Mouse (Mus musculus): ENCODE results near the gene Fam160a1.

Fam160a1 gene

DNA sequence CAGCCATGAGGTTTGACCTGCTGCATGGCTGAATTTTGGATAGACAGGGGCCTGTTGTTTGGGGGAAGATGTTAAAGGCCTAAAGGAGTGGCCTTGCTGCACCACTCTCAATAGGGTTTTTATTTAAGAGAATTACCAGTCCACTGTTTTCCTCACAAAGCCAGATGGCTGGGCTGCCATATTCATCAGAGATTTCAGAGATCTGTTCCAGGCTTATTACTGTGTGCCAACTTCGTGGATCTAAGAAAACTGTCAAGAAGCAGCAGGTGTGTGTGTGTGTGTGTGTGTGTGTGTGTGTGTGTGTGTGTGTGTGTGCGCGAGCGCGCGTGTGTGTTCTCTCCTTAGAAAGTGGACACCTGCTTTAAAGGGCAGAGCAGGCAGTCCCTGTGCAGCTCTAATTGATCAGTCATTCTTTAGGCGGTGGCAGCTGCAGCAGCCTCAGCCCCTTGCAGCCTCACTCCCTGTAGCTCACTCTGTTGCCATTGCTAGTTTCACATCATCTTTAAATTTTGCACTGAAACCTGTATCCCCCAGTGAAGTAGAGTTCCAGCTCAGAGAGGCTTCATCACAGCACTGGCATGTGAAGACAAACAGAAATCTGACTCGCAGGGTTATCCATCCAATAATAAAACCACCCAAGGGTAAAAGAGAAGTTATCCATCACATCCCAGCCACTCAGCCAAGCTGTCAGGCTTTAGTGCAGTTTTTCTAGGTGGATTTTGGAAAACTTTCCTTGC, 182.5 kb downstream of the Fam160a1 start:
- DNase-seq (ENCODE audit: extremely low spot score), result no peak

DNA sequence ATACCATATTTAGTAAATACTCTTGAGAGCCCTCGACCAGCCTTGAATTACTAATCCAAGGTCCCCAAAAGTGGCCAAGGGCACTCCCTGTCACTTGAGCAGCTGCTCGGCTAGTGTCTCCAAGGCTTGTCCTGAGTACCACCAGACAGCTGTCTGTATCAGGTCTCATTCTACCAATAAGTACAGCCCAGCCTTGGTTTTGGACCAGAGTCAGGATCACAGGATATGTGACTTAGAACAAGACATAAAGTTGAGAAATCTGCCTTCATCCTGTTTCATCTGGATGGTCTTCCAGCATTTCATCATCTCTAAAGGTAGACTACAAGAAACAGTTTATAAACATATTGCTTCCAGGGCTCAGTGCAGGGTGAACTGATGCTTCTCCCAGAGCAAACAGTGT, 183.4 kb downstream of the Fam160a1 start:
- no peak for DNase-seq (ENCODE audit: extremely low spot score)

DNA sequence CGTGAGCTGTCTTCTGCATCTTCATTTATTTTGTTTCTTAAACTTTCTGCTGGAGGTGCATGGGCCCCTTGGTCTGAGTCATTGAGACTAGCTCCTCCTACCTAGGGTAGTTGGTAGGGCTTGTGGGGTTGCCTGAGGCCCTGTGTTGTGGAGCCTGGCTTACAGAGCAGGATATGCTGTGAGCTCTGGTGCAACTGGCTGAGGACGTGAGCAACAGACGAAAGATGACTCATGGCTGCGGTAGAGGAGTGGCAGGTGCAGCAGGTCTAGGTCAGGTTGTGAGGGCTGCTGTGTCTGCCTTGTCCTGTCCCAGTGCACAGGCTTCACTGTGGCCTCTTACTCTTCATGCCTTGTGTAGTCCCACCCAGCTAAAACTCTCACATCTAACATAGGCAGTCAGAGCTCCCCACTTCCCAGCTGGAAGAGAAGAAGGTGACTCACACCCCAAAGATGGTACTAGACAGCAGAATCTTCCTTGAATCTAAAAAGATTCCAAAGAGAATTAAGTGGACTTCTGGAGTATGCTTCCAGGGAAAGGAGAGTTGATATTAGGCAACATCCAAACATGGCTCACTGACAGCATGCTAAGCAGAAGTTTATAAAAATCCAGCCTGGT, 187.1 kb downstream of the Fam160a1 start:
- DNase-seq (ENCODE audit: extremely low spot score), result no peak

DNA sequence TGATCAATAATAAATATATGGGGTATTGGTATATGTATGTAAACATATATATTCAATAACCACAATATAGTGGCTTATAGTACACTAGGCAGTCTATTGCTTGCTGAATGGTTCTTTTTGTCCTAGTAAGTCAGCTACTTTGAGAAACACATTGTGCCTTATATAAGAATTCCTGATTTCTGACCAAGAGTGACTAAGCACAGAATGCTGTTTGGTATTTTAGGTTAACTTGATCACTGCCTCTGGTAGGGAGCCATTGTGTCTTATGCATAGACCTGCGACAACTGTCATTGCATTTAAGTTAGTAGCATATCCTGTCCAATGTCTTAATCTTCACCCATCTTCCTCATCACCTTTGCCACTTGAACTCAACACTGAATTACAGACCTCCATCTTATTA, 197.3 kb downstream of the Fam160a1 start:
- DNase-seq (ENCODE audit: extremely low spot score), result no peak

DNA sequence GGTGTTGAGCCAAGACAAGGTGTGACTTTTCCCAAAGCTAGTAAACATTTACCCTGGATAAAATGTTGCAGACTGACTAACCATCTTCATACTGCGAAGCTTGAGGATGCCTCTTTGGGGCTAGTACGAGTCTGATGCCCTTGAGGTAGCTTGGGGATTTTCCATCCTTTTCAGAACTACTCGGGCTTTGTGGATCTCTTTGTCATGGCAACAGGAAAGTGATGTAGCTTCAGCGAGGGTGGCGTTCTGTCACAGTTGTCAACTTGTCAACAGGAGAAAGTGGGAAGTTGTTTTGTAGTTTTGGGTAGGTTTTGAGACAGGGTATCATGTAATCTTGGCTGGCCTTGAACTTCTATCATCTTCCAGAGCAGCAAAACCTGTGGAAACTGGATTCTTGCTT, 197.7 kb downstream of the Fam160a1 start:
- no peak for DNase-seq (ENCODE audit: extremely low spot score)

DNA sequence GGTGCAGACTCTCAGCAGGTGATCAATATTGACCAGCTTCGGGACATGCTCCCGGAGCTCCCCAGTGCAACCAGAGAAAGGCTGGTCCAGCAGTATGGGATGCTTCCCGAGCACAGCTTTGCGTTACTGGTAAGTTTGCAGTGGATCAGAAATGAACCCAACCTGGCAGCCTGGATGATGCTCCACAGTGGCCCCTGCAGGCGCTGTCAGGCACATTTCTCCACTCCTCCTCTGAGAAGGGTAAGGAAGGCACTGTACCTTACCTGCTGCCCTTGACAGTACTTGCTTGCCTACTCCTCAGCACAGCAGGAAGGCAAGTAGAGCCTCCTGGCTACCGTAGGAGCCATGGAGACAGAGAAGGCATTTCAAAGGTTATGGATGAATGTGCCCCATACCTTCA, 198.2 kb downstream of the Fam160a1 start:
- no peak for DNase-seq (ENCODE audit: extremely low spot score)

DNA sequence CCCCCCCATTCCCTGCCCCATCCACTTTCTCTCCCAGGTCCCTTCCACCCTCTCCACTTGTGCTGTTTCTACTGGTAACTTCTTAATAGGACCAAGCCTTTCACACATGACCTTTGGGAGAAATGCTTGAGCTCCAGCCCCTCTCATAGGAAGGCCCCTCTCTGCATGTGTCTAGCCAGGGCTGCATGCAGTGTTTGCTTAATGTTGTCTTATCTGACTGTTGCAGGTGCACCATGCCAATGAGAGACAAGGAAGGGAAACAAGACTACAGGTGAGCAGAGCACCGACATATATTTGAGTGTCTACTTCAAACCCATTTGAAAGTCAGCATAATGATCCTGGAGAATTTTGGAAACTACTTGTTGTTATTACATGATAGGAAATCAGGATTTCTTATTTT, 200.7 kb downstream of the Fam160a1 start:
- no peak for DNase-seq (ENCODE audit: extremely low spot score)

Measured in embryo, embryonic 9.5 days (tissue).